Mouse (Mus musculus): ENCODE data around the gene Gadd45b. TPM values are rescaled to one million over a fixed set of nuclear protein-coding genes. Genes with fewer than 3 reads are reported as not detected.
A peak's percentile ranks its signal among the peaks of the same experiment; 100 is the strongest.

Gadd45b gene
- polyA plus RNA-seq, 1 experiment from 2014 or later, result 32.7 TPM

- H3K4me1 ChIP-seq, result peaks cover 10% of the 10 kb centered on the region
- no peak overlapping the region for H3K4me2 ChIP-seq (replicated peaks)
- 64% methylated on average over 13 of the region's 13 CpGs for WGBS
- no peaks in the 10 kb centered on the region for H3K36me3 ChIP-seq
- H3K27me3 ChIP-seq, result peaks cover 4% of the 10 kb centered on the region; the same call in 1 of the 2 replicates
- H3K4me3 ChIP-seq, result no peak overlapping the region
- no peaks in the 10 kb centered on the region for H3K9me3 ChIP-seq
- H3K27ac ChIP-seq, result no peak overlapping the region
- no peak for ATAC-seq (ENCODE audit: low FRiP score, low read depth)
- no peak overlapping the region for H3K9ac ChIP-seq
These were observed 24.5 kb downstream of the Gadd45b start for GRCm38 (mm10) chr10:80954415-80954814.

GRCm38 (mm10) chr10:80954843-80955242 is 25.0 kb downstream of the Gadd45b start:
- Histone ChIP-seq H3K4me1 (peaks cover 10% of the 10 kb centered on the region), H3K36me3 (no peaks in the 10 kb centered on the region), H3K27ac (no peak overlapping the region), H3K27me3 (peaks cover 4% of the 10 kb centered on the region; the same call in 1 of the 2 replicates), H3K4me2 (replicated peaks) (no peak overlapping the region), H3K9ac (no peak overlapping the region), H3K4me3 (no peak overlapping the region), H3K9me3 (no peaks in the 10 kb centered on the region)
- no peak; the same call in 1 of the 2 replicates for ATAC-seq (ENCODE audit: low FRiP score, low read depth)
- WGBS, result 67% methylated on average over 6 of the region's 6 CpGs

- H3K9me3 ChIP-seq, result no peaks in the 10 kb centered on the region
- H3K36me3 ChIP-seq, result no peaks in the 10 kb centered on the region
- WGBS, result 25% methylated on average over 9 of the region's 9 CpGs
- peak; percentile 54; the same call in 1 of the 2 replicates for ATAC-seq (ENCODE audit: low FRiP score, low read depth)
- no peak overlapping the region for H3K4me3 ChIP-seq
- peaks cover 4% of the 10 kb centered on the region; the same call in 1 of the 2 replicates for H3K27me3 ChIP-seq
- H3K4me1 ChIP-seq, result peaks cover 15% of the 10 kb centered on the region
- peak overlapping the region; percentile 15; the same call in 1 of the 2 replicates for H3K4me2 ChIP-seq (replicated peaks)
- H3K27ac ChIP-seq, result peak overlapping the region; percentile 22; the same call in 1 of the 2 replicates
- no peak overlapping the region for H3K9ac ChIP-seq
These were observed 25.7 kb downstream of the Gadd45b start for GRCm38 (mm10) chr10:80955536-80955935.

GRCm38 (mm10) chr10:80956385-80956784 is 26.5 kb downstream of the Gadd45b start:
- Histone ChIP-seq H3K4me2 (replicated peaks) (no peak overlapping the region), H3K4me1 (peaks cover 23% of the 10 kb centered on the region), H3K36me3 (no peaks in the 10 kb centered on the region), H3K4me3 (no peak overlapping the region), H3K9me3 (no peaks in the 10 kb centered on the region), H3K27ac (no peak overlapping the region), H3K9ac (no peak overlapping the region), H3K27me3 (no peaks in the 10 kb centered on the region)
- 91% methylated on average over 8 of the region's 8 CpGs for WGBS
- no peak for ATAC-seq (ENCODE audit: low FRiP score, low read depth)

GRCm38 (mm10) chr10:80956901-80957300 is 27.0 kb downstream of the Gadd45b start:
- Histone ChIP-seq H3K4me2 (replicated peaks) (no peak overlapping the region), H3K9ac (no peak overlapping the region), H3K4me3 (no peak overlapping the region), H3K36me3 (no peaks in the 10 kb centered on the region), H3K27ac (no peak overlapping the region), H3K27me3 (no peaks in the 10 kb centered on the region), H3K9me3 (no peaks in the 10 kb centered on the region), H3K4me1 (peaks cover 28% of the 10 kb centered on the region)
- WGBS, result 63% methylated on average over 6 of the region's 6 CpGs
- no peak for ATAC-seq (ENCODE audit: low FRiP score, low read depth)

- H3K4me3 ChIP-seq, result no peak overlapping the region
- no peak for ATAC-seq (ENCODE audit: low FRiP score, low read depth)
- H3K36me3 ChIP-seq, result no peaks in the 10 kb centered on the region
These were observed 27.9 kb downstream of the Gadd45b start for GRCm38 (mm10) chr10:80957791-80958190.

GRCm38 (mm10) chr10:80958979-80959637 is 29.2 kb downstream of the Gadd45b start:
- Histone ChIP-seq H3K9ac (no peak overlapping the region), H3K4me3 (no peak overlapping the region), H3K4me1 (peaks cover 43% of the 10 kb centered on the region), H3K27ac (no peak overlapping the region), H3K36me3 (no peaks in the 10 kb centered on the region), H3K27me3 (no peaks in the 10 kb centered on the region), H3K9me3 (no peaks in the 10 kb centered on the region), H3K4me2 (replicated peaks) (no peak overlapping the region)
- WGBS, result 86% methylated on average over 5 of the region's 5 CpGs
- no peak for ATAC-seq (ENCODE audit: low FRiP score, low read depth)

More at GRCm38 (mm10) chr10:80957791-80958190, 27.9 kb downstream of the Gadd45b start:
- no peaks in the 10 kb centered on the region for H3K9me3 ChIP-seq
- no peak overlapping the region for H3K4me2 ChIP-seq (replicated peaks)
- 71% methylated on average over 4 of the region's 4 CpGs for WGBS
- no peak overlapping the region for H3K9ac ChIP-seq
- H3K4me1 ChIP-seq, result peaks cover 35% of the 10 kb centered on the region
- no peaks in the 10 kb centered on the region for H3K27me3 ChIP-seq
- no peak overlapping the region for H3K27ac ChIP-seq

- peak; percentile 80 for ATAC-seq (ENCODE audit: low FRiP score, low read depth)
- no peak overlapping the region; the same call in 1 of the 2 replicates for H3K4me3 ChIP-seq
- peaks cover 33% of the 10 kb centered on the region for H3K4me1 ChIP-seq
- no peaks in the 10 kb centered on the region for H3K27me3 ChIP-seq
- H3K9ac ChIP-seq, result peak overlapping the region; percentile 45
- H3K9me3 ChIP-seq, result no peaks in the 10 kb centered on the region
- peak overlapping the region; percentile 78 for H3K27ac ChIP-seq
- WGBS, result 15% methylated on average over 14 of the region's 16 CpGs
- peak overlapping the region; percentile 46 for H3K4me2 ChIP-seq (replicated peaks)
- H3K36me3 ChIP-seq, result no peaks in the 10 kb centered on the region
These were observed 31.0 kb downstream of the Gadd45b start for GRCm38 (mm10) chr10:80960551-80961508.

GRCm38 (mm10) chr10:80962051-80962472 is 32.2 kb downstream of the Gadd45b start:
- H3K27ac ChIP-seq, result peak overlapping the region; percentile 78
- WGBS, result 50% methylated on average over 10 of the region's 10 CpGs
- no peaks in the 10 kb centered on the region for H3K9me3 ChIP-seq
- no peaks in the 10 kb centered on the region for H3K27me3 ChIP-seq
- H3K36me3 ChIP-seq, result no peaks in the 10 kb centered on the region
- ATAC-seq (ENCODE audit: low FRiP score, low read depth), result no peak
- no peak overlapping the region for H3K9ac ChIP-seq
- H3K4me3 ChIP-seq, result no peak overlapping the region
- peaks cover 42% of the 10 kb centered on the region for H3K4me1 ChIP-seq
- no peak overlapping the region for H3K4me2 ChIP-seq (replicated peaks)

- no peaks in the 10 kb centered on the region for H3K27me3 ChIP-seq
- no peaks in the 10 kb centered on the region for H3K9me3 ChIP-seq
- H3K4me1 ChIP-seq, result peaks cover 48% of the 10 kb centered on the region
- H3K27ac ChIP-seq, result no peak overlapping the region
- WGBS, result 78% methylated on average over 5 of the region's 5 CpGs
- no peak for ATAC-seq (ENCODE audit: low FRiP score, low read depth)
- H3K9ac ChIP-seq, result no peak overlapping the region
- H3K4me2 ChIP-seq (replicated peaks), result no peak overlapping the region
- no peak overlapping the region for H3K4me3 ChIP-seq
- no peaks in the 10 kb centered on the region for H3K36me3 ChIP-seq
These were observed 32.7 kb downstream of the Gadd45b start for GRCm38 (mm10) chr10:80962585-80962984.

GRCm38 (mm10) chr10:80963031-80963975 is 33.4 kb downstream of the Gadd45b start:
- Histone ChIP-seq H3K27me3 (no peaks in the 10 kb centered on the region), H3K9me3 (no peaks in the 10 kb centered on the region), H3K9ac (no peak overlapping the region), H3K4me2 (replicated peaks) (no peak overlapping the region), H3K4me3 (no peak overlapping the region), H3K27ac (peak overlapping the region; percentile 0; the same call in 1 of the 2 replicates), H3K4me1 (peaks cover 49% of the 10 kb centered on the region), H3K36me3 (no peaks in the 10 kb centered on the region)
- no peak for ATAC-seq (ENCODE audit: low FRiP score, low read depth)
- WGBS, result 62% methylated on average over 12 of the region's 12 CpGs
